Mouse (Mus musculus) megakaryocyte, embryonic 14.5 days (primary cell): ENCODE results near the gene Clec2d.

Source experiments
- FLI1 ChIP-seq: IDR thresholded peaks from 2 replicates; pipeline ENCODE4 v1.6.1; 2012; ENCODE audit warnings: low read length, inconsistent platforms, mixed read lengths
- GATA1 ChIP-seq: IDR thresholded peaks from 3 replicates; pipeline ENCODE4 v1.6.1; 2012; ENCODE audit warnings: mixed read lengths, low read length, inconsistent platforms, borderline replicate concordance

DNA sequence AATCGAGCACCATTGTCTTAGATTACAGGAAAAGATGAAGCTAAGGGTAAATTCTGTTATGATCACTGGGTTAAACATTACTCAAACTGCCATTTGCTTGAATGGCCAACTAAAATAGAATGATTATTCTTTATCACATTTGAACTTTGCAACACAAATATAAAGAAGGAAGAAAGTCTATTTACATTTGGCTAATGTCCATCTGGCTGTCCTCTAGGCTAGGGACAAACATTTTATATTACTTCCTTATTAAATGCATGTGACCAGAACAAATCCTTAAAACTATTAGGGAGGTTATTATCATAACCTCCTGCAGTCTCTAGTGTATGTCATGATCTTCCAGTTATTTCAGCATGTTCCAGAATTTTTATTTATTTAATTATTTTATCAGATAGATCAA lies 33.1 kb downstream of the Clec2d start:
- TF ChIP-seq FLI1 (no peak), GATA1 (no peak)
